8 mouse cellular contexts compared by ENCODE assay signal in genomic region chr9:119340909-119341816, GRCm38 (mm10). TPM values are rescaled to one million over a fixed set of nuclear protein-coding genes. Genes with fewer than 3 reads are reported as not detected.
DNase-seq lines count a peak whose midpoint lies in the region; ATAC-seq lines count a peak whose summit lies in the region.

TSS of gene Myd88 (minus strand) at chr9:119341411.

- peak within 1 kb of the TSS; percentile 75 for H3K4me2 ChIP-seq in hindbrain, embryonic 12.5 days (replicated peaks)

- peaks cover 34% of the 10 kb centered on the region for H3K36me3 ChIP-seq in hindbrain, embryonic 12.5 days

- H3K9ac ChIP-seq in hindbrain, embryonic 12.5 days, result peak within 1 kb of the TSS; percentile 81

- under 1% methylated on average over 68 of the region's 68 CpGs for WGBS in hindbrain, embryonic 12.5 days

- peak; percentile 98 for DNase-seq in NIH3T3 (ENCODE audit: low read depth)
- peak; percentile 87 to 93 for DNase-seq in cerebellum, postnatal 10 days
- DNase-seq in frontal cortex, postnatal 10 days (ENCODE audit: low spot score in 2 of 2), result peak; percentile 95 to 96
- peak; percentile 93 to 97 for DNase-seq in layer of hippocampus, postnatal 14 days (ENCODE audit: low spot score in 2 of 2)
- DNase-seq in lung, postnatal 14 days, result peak; percentile 95
- DNase-seq in retina, adult 2 months (ENCODE audit: low read depth, low spot score), result peak; percentile 86
- peak; percentile 91 to 95 for DNase-seq in thymus, postnatal 36 days

- peak within 1 kb of the TSS; percentile 81 for H3K4me3 ChIP-seq in hindbrain, embryonic 12.5 days

- H3K27ac ChIP-seq in hindbrain, embryonic 12.5 days, result peak within 1 kb of the TSS; percentile 89

- H3K4me1 ChIP-seq in hindbrain, embryonic 12.5 days, result peaks cover 26% of the 10 kb centered on the region

- H3K27me3 ChIP-seq in hindbrain, embryonic 12.5 days, result peaks cover 20% of the 10 kb centered on the region

- ATAC-seq in hindbrain, embryonic 12.5 days (ENCODE audit: low FRiP score), result peak; percentile 97

- no peaks in the 10 kb centered on the region for H3K9me3 ChIP-seq in hindbrain, embryonic 12.5 days (replicated peaks)

RNA-seq across cellular contexts. Expression of gene Myd88, which starts in this region (rescaled TPM):
- 6.3 and 7.6 TPM in 2 replicates for polyA plus RNA-seq in hindbrain, embryonic 12.5 days (2016; fragmentation: Nextera tagmentation; extraction: Ambion mirVana)
- total RNA-seq in layer of hippocampus, postnatal 14 days (2021), result 1 to 10 TPM; 5.1 to 6.0 TPM

Comparison
In these comparisons a context has a peak if more than half of its experiments do, and no peak if none do; other contexts are left out.
1. Peak in every context shown above with its lines: DNase-seq, ATAC-seq, H3K4me3 ChIP-seq and H3K27ac ChIP-seq.